Mouse (Mus musculus) G1E (cell line): ENCODE results near the gene Ovca2.

ENCODE experiments used
- CTCF ChIP-seq: IDR thresholded peaks from 2 replicates; pipeline ENCODE4 v1.5.1; 2012; ENCODE audit warnings: low read depth, low read length, inconsistent platforms, mixed read lengths
- GATA1 ChIP-seq: IDR thresholded peaks from 2 replicates; pipeline ENCODE4 v1.6.1; 2012; ENCODE audit warnings: borderline replicate concordance, low read length, inconsistent platforms, mixed read lengths
- GATA2 ChIP-seq: IDR thresholded peaks from 2 replicates; pipeline ENCODE4 v1.6.1; 2012; ENCODE audit warnings: low read depth, low read length, inconsistent platforms, borderline replicate concordance
- POLR2AphosphoS5 ChIP-seq: IDR thresholded peaks from 2 replicates; pipeline ENCODE4 v1.6.1; 2012; ENCODE audit warnings: low read depth, low read length, inconsistent platforms; ENCODE audit not compliant: insufficient replicate concordance
- TAL1 ChIP-seq: conservative IDR thresholded peaks from 2 replicates; pipeline ENCODE4 v1.6.1; 2012; ENCODE audit warnings: low read depth, low read length, inconsistent platforms, mixed read lengths

GRCm38 (mm10) chr11:75148332-75149035 lies 30.2 kb downstream of the Ovca2 start:
- TF ChIP-seq CTCF = no peak
- TF ChIP-seq TAL1 = no peak
- TF ChIP-seq GATA1 = no peak
- TF ChIP-seq POLR2AphosphoS5 = no peak
- TF ChIP-seq GATA2 = no peak
